Mouse (Mus musculus) midbrain, embryonic 10.5 days (tissue): ENCODE data around the gene Mapk7. TPM values are rescaled to one million over a fixed set of nuclear protein-coding genes. Genes with fewer than 3 reads are reported as not detected.

Source experiments
- DNase-seq: peaks from one replicate; pipeline ENCODE4 v3.0.0-alpha.2; 2017; ENCODE audit warnings: low spot score
- H3K27ac ChIP-seq: fragments of 300-500 bp; sonication (generic); replicated peaks from 2 replicates; pipeline ENCODE4 v1.5.1; 2016; ENCODE audit warnings: mild to moderate bottlenecking
- H3K27me3 ChIP-seq: fragments of 300-500 bp; sonication (generic); 2 replicates; pipeline ENCODE4 v1.6.1; 2016; ENCODE audit warnings: low read depth, mild to moderate bottlenecking; ENCODE audit not compliant: poor library complexity, severe bottlenecking
- H3K36me3 ChIP-seq: fragments of 300-500 bp; sonication (generic); 2 replicates; pipeline ENCODE4 v1.6.1; 2016; ENCODE audit warnings: mild to moderate bottlenecking, moderate library complexity
- H3K4me1 ChIP-seq: fragments of 300-500 bp; sonication (generic); 2 replicates; pipeline ENCODE4 v1.6.1; 2016
- H3K4me3 ChIP-seq: fragments of 300-500 bp; sonication (generic); 2 replicates; pipeline ENCODE4 v1.5.1; 2016; ENCODE audit warnings: mild to moderate bottlenecking, moderate library complexity
- H3K9me3 ChIP-seq: fragments of 300-500 bp; sonication (generic); replicated peaks from 2 replicates; pipeline ENCODE4 v1.6.1; 2016; ENCODE audit warnings: mild to moderate bottlenecking
- WGBS: fragments of 180-500 bp; shearing (Covaris S2); methylation state at CpG from one replicate; pipeline ENCODE4 v1.1.7; 2016; 5-methylcytosine and 5-hydroxymethylcytosine counted together
- polyA plus RNA-seq: library from polyadenylated mRNA; unstranded; fragments of >200 nt; fragmentation: Nextera tagmentation; extraction: Ambion mirVana; gene quantifications from 2 replicates; pipeline ENCODE4 v1.2.1, GENCODE M21; 2016

Gene Mapk7
- polyA plus RNA-seq, 1 experiment from 2014 or later: 89.2 TPM

GRCm38 (mm10) chr11:61439170-61439569 is 55.0 kb downstream of the Mapk7 start:
- no peaks in the 10 kb centered on the region for H3K36me3 ChIP-seq
- H3K27ac ChIP-seq: no peak overlapping the region
- H3K4me1 ChIP-seq: peaks cover 14% of the 10 kb centered on the region
- 81% methylated on average over 3 of the region's 3 CpGs for WGBS
- H3K4me3 ChIP-seq: no peak overlapping the region
- H3K9me3 ChIP-seq: no peaks in the 10 kb centered on the region
- no peaks in the 10 kb centered on the region for H3K27me3 ChIP-seq
- DNase-seq: no peak

Other genes starting within 250 kb of the Mapk7 start
- 19.7 and 22.3 TPM in 2 replicates for gene Aldh3a2, start 226.9 kb downstream of the Mapk7 start, polyA plus RNA-seq
- not detected in 2 replicates for gene Slc47a2, start 151.5 kb downstream of the Mapk7 start, polyA plus RNA-seq
- gene Slc47a1, start 116.1 kb downstream of the Mapk7 start, polyA plus RNA-seq: 0.10 TPM in 1 of 2 replicates, not detected in the other
- gene Rnf112, start 40.3 kb downstream of the Mapk7 start, polyA plus RNA-seq: 0.42 and 0.66 TPM in 2 replicates
- 38.4 and 59.9 TPM in 2 replicates for gene Mfap4, start 9.0 kb downstream of the Mapk7 start, polyA plus RNA-seq
- gene B9d1, start 10.7 kb upstream of the Mapk7 start, polyA plus RNA-seq: 52.5 and 56.0 TPM in 2 replicates
- gene Epn2, start 85.3 kb upstream of the Mapk7 start, polyA plus RNA-seq: 23.9 and 28.4 TPM in 2 replicates
- 8.2 and 8.6 TPM in 2 replicates for gene Grap, start 158.9 kb upstream of the Mapk7 start, polyA plus RNA-seq
- gene Fam83g, start 189.7 kb upstream of the Mapk7 start, polyA plus RNA-seq: 0.86 and 0.95 TPM in 2 replicates
- not detected in 2 replicates for gene Slc5a10, start 226.4 kb upstream of the Mapk7 start, polyA plus RNA-seq